Mouse (Mus musculus): ENCODE measurements around the gene Dlx5. TPM values are rescaled to one million over a fixed set of nuclear protein-coding genes. Genes with fewer than 3 reads are reported as not detected.
A peak's percentile ranks its signal among the peaks of the same experiment; 100 is the strongest.

Gene Dlx5
- total and polyA plus RNA-seq, 3 experiments = not detected

DNA sequence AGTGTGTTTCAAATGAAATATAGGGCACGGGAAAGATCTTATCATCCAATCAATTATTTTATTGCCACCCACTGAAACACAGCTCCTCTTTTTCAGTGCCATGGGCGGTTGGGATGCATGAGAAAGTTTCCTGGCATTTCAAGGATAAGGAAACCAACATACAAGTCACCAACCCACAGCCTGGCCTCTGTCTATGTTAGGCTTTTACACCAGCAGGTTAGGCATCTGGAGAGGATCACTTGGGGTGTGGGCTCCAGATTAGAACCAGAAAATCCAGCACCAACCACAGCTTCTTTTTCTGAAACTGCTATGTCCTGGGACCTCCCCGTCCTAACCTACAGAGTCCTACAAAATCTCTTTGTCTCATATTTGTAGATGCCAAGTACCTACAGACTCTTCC, 28.9 kb downstream of the Dlx5 start:
- TF ChIP-seq MXI1 (IDR thresholded peaks at IDR 0.05; ENCODE audit: low read depth, low read length) (no peak), ZNF384 (IDR thresholded peaks at IDR 0.05; ENCODE audit: low read depth, low read length) (no peak), CTCF (conservative IDR thresholded peaks at IDR 0.05 in 1 of 2, IDR thresholded peaks at IDR 0.05 in 1 of 2; ENCODE audit: low read depth in 2 of 2, low read length in 2 of 2) (no peak), ETS1 (conservative IDR thresholded peaks at IDR 0.05; ENCODE audit: low read depth, low read length) (no peak), CHD2 (IDR thresholded peaks at IDR 0.05; ENCODE audit: low read length) (no peak), KAT2A (IDR thresholded peaks at IDR 0.05; ENCODE audit: insufficient replicate concordance, low read length) (no peak), SIN3A (IDR thresholded peaks at IDR 0.05; ENCODE audit: low read length) (no peak), RCOR1 (conservative IDR thresholded peaks at IDR 0.05; ENCODE audit: low read depth, low read length) (no peak), MAFK (IDR thresholded peaks at IDR 0.05; ENCODE audit: insufficient replicate concordance, low read length) (no peak), JUND (conservative IDR thresholded peaks at IDR 0.05; ENCODE audit: low read depth, low read length) (no peak), ZMIZ1 (IDR thresholded peaks at IDR 0.05; ENCODE audit: low read depth, low read length) (no peak), POLR2AphosphoS2 (IDR thresholded peaks at IDR 0.05; ENCODE audit: low read depth, low read length) (no peak), TBP (conservative IDR thresholded peaks at IDR 0.05; ENCODE audit: low read depth, low read length) (no peak), JUN (IDR thresholded peaks at IDR 0.05; ENCODE audit: insufficient read depth, low read depth, low read length) (no peak), TCF12 (IDR thresholded peaks at IDR 0.05; ENCODE audit: low read depth, low read length) (no peak), E2F4 (IDR thresholded peaks at IDR 0.05; ENCODE audit: insufficient replicate concordance, low read depth, low read length) (no peak), POLR2A (IDR thresholded peaks at IDR 0.05; ENCODE audit: low read depth, low read length) (no peak)
- Histone ChIP-seq H3K4me3 (replicated peaks in 1 of 3; ENCODE audit: low read depth in 2 of 3, low read length in 2 of 3, poor library complexity in 1 of 3) (no peak overlapping the region), H3K9me3 (replicated peaks; ENCODE audit: low read length) (no peaks in the 10 kb centered on the region), H3K4me2 (ENCODE audit: insufficient read depth, low read depth, poor library complexity, severe bottlenecking) (no peak overlapping the region), H3K9ac (ENCODE audit: insufficient read depth, low read depth) (no peak overlapping the region), H3K79me2 (replicated peaks; ENCODE audit: control insufficient read depth, extremely low read depth, insufficient read depth, poor library complexity, severe bottlenecking) (no peaks in the 10 kb centered on the region), H3K36me3 (replicated peaks in 1 of 2; ENCODE audit: control insufficient read depth in 1 of 2, insufficient read depth in 1 of 2, low read length in 1 of 2) (no peaks in the 10 kb centered on the region), H3K27ac (ENCODE audit: insufficient read depth, low read depth) (no peak overlapping the region), H3K4me1 (ENCODE audit: control insufficient read depth in 1 of 2, insufficient read depth in 2 of 2) (peaks cover 0 to 7% of the 10 kb centered on the region in 2 experiments; a peak in 2 of 4 replicates), H3K27me3 (replicated peaks) (no peaks in the 10 kb centered on the region)
- in situ Hi-C loops (cut with MboI; ENCODE audit: low pct_ligation_motif_present, low pct_unique_long_range_greater_than_20kb, low sequenced_read_pairs) (no loop called here), dilution Hi-C loops (cut with MboI; ENCODE audit: extremely low pct_ligation_motif_present, extremely low pct_unique_long_range_greater_than_20kb, low sequenced_read_pairs) (no loop called here)
- DNase-seq (ENCODE audit: extremely low read depth) = no peak

GRCm38 (mm10) chr6:6851166-6851565, 30.7 kb downstream of the Dlx5 start:
- no peak for DNase-seq (ENCODE audit: extremely low read depth)
- TF ChIP-seq MXI1 (IDR thresholded peaks at IDR 0.05; ENCODE audit: low read depth, low read length) (no peak), BHLHE40 (IDR thresholded peaks at IDR 0.05; ENCODE audit: low read depth, low read length) (peak; percentile 18; the same call in 1 of the 2 replicates)
- dilution Hi-C loops (cut with MboI; ENCODE audit: extremely low pct_ligation_motif_present, extremely low pct_unique_long_range_greater_than_20kb, low sequenced_read_pairs) (no loop called here), in situ Hi-C loops (cut with MboI; ENCODE audit: low pct_ligation_motif_present, low pct_unique_long_range_greater_than_20kb, low sequenced_read_pairs) (no loop called here)
- Histone ChIP-seq H3K27me3 (replicated peaks) (no peaks in the 10 kb centered on the region), H3K9me3 (replicated peaks; ENCODE audit: low read length) (no peaks in the 10 kb centered on the region), H3K9ac (ENCODE audit: insufficient read depth, low read depth) (no peak overlapping the region), H3K4me2 (ENCODE audit: insufficient read depth, low read depth, poor library complexity, severe bottlenecking) (no peak overlapping the region), H3K27ac (ENCODE audit: insufficient read depth, low read depth) (no peak overlapping the region), H3K4me1 (ENCODE audit: control insufficient read depth in 1 of 2, insufficient read depth in 2 of 2) (peaks cover 0 to 5% of the 10 kb centered on the region in 2 experiments; a peak in 1 of 4 replicates), H3K4me3 (replicated peaks in 1 of 3; ENCODE audit: low read depth in 2 of 3, low read length in 2 of 3, poor library complexity in 1 of 3) (no peak overlapping the region), H3K79me2 (replicated peaks; ENCODE audit: control insufficient read depth, extremely low read depth, insufficient read depth, poor library complexity, severe bottlenecking) (no peaks in the 10 kb centered on the region), H3K36me3 (replicated peaks in 1 of 2; ENCODE audit: control insufficient read depth in 1 of 2, insufficient read depth in 1 of 2, low read length in 1 of 2) (no peaks in the 10 kb centered on the region)

Data from CH12.LX (cell line).